In the genomic region with DNA sequence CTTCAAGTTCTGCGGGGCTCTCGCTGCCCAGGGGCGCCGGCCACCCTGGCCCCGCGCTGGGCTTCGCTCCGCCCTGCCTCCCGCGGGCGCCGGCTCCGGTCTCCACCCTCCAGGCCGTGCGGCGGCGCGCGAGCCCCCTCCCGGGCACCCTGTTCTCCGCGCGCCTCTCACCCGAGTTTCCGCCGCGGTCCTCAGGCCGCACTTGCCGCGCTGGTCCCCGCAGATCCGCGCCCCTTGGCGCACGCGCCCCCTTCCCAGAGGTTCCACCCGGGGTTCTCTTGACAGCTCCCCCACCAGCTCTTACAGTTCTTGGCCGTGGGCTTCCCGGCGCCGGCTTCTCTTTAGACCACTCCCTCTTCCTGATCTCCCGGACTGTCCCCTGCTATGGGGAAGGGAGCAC, we compare ENCODE assay signal across 8 mouse cellular contexts. TPM values are rescaled to one million over a fixed set of nuclear protein-coding genes. Genes with fewer than 3 reads are reported as not detected.
DNase-seq lines count a peak whose midpoint lies in the region; ATAC-seq and TF ChIP-seq lines count a peak whose summit lies in the region.

No protein-coding gene starts in this region.

- H3K79me2 ChIP-seq in myocyte (ENCODE audit: control insufficient read depth, insufficient read depth): peaks cover 49% of the 10 kb centered on the region

- peak overlapping the region; percentile 98 for H3K27ac ChIP-seq in brown adipose tissue, adult 24 weeks (replicated peaks; ENCODE audit: low read depth, low read length)
- peak overlapping the region; percentile 92 for H3K27ac ChIP-seq in kidney, embryonic 15.5 days
- peak overlapping the region; percentile 88 for H3K27ac ChIP-seq in liver, embryonic 13.5 days

- peak overlapping the region; percentile 96 for H3ac ChIP-seq in myocyte (ENCODE audit: control insufficient read depth, insufficient read length)

- no peak for TF ChIP-seq POLR2A in myocyte (IDR thresholded peaks at IDR 0.05; ENCODE audit: insufficient read length, low read depth)

- peaks cover 8% of the 10 kb centered on the region; the same call in 1 of the 2 replicates for H3K9me3 ChIP-seq in erythroblast, embryonic 14.5 days (ENCODE audit: control insufficient read depth, low read length)
- no peaks in the 10 kb centered on the region for H3K9me3 ChIP-seq in kidney, embryonic 15.5 days (replicated peaks)
- H3K9me3 ChIP-seq in liver, embryonic 13.5 days (replicated peaks): 0 out of 2 replicates have a peak, but pooled peaks cover 1% of the 10 kb centered on the region

- H3K4me1 ChIP-seq in erythroblast, embryonic 14.5 days (ENCODE audit: control insufficient read depth): peaks cover 54% of the 10 kb centered on the region
- peaks cover 17% of the 10 kb centered on the region for H3K4me1 ChIP-seq in brown adipose tissue, adult 24 weeks (ENCODE audit: control insufficient read depth, insufficient read depth, insufficient read length, low read length)
- H3K4me1 ChIP-seq in kidney, embryonic 15.5 days: peaks cover 53% of the 10 kb centered on the region
- peaks cover 58% of the 10 kb centered on the region for H3K4me1 ChIP-seq in liver, embryonic 13.5 days (replicated peaks)

- H3K27me3 ChIP-seq in erythroblast, embryonic 14.5 days (ENCODE audit: control insufficient read depth): no peaks in the 10 kb centered on the region
- no peaks in the 10 kb centered on the region for H3K27me3 ChIP-seq in kidney, embryonic 15.5 days
- H3K27me3 ChIP-seq in liver, embryonic 13.5 days: no peaks in the 10 kb centered on the region
- H3K27me3 ChIP-seq in myocyte (ENCODE audit: control insufficient read depth, insufficient read depth, insufficient read length): no peaks in the 10 kb centered on the region

- peak overlapping the region; percentile 82 for H3K4me2 ChIP-seq in kidney, embryonic 15.5 days
- H3K4me2 ChIP-seq in liver, embryonic 13.5 days: peak overlapping the region; percentile 82
- peak overlapping the region; percentile 94 for H3K4me2 ChIP-seq in myocyte (ENCODE audit: low read depth)

- peak overlapping the region; percentile 85 for H3K9ac ChIP-seq in kidney, embryonic 15.5 days
- peak overlapping the region; percentile 96 for H3K9ac ChIP-seq in liver, embryonic 13.5 days

- H3K36me3 ChIP-seq in erythroblast, embryonic 14.5 days (ENCODE audit: control insufficient read depth): peaks cover 40% of the 10 kb centered on the region
- H3K36me3 ChIP-seq in kidney, embryonic 15.5 days: peaks cover 26% of the 10 kb centered on the region
- H3K36me3 ChIP-seq in liver, embryonic 13.5 days: peaks cover 30% of the 10 kb centered on the region
- peaks cover 15% of the 10 kb centered on the region for H3K36me3 ChIP-seq in myocyte (ENCODE audit: control insufficient read depth, insufficient read depth)

- WGBS in kidney, embryonic 15.5 days: under 1% methylated on average over 41 of the region's 42 CpGs
- WGBS in liver, embryonic 13.5 days (ENCODE audit: insufficient replicate concordance): under 1% methylated on average over 42 of the region's 42 CpGs

- no peak; the same call in 1 of the 2 replicates for ATAC-seq in erythroblast, adult 5-6 weeks (replicated peaks; ENCODE audit: low FRiP score, poor library complexity, severe bottlenecking)
- peak; percentile 36 for ATAC-seq in granulocyte monocyte progenitor cell, adult 5-6 weeks (replicated peaks; ENCODE audit: poor library complexity, severe bottlenecking)
- ATAC-seq in kidney, embryonic 15.5 days (replicated peaks; ENCODE audit: low FRiP score): peak; percentile 91
- peak; percentile 84 for ATAC-seq in liver, embryonic 13.5 days (ENCODE audit: low read depth)

- H3K4me3 ChIP-seq in erythroblast, embryonic 14.5 days (replicated peaks): peak overlapping the region; percentile 97
- peak overlapping the region; percentile 87 for H3K4me3 ChIP-seq in brown adipose tissue, adult 24 weeks (ENCODE audit: insufficient read depth, low read depth, low read length)
- H3K4me3 ChIP-seq in kidney, embryonic 15.5 days (replicated peaks): peak overlapping the region; percentile 89
- peak overlapping the region; percentile 86 for H3K4me3 ChIP-seq in liver, embryonic 13.5 days (replicated peaks)
- H3K4me3 ChIP-seq in myocyte: peak overlapping the region; percentile 78

- no peak for DNase-seq in liver, embryonic 13.5 days
- peak; percentile 84 for DNase-seq in thymus, postnatal 14 days

TF ChIP-seq in myocyte, 11 proteins besides CTCF, POLR2A, EP300 and RAD21:
- TF ChIP-seq MYOG (IDR thresholded peaks at IDR 0.05; ENCODE audit: control insufficient read depth in 1 of 3, insufficient read depth in 1 of 3, insufficient read length in 2 of 3, low read depth in 2 of 3) (peak in 1 of 3 experiments; percentile 3), E2F4 (IDR thresholded peaks at IDR 0.05; ENCODE audit: insufficient read depth) (no peak)

RNA-seq across cellular contexts. Expression of gene Lrrc8a, which starts 0.4 kb away (rescaled TPM):
- polyA plus RNA-seq in erythroblast, embryonic 14.5 days (2012): 0.56 TPM in 2 replicates
- total RNA-seq in erythroblast, adult 5-6 weeks (2015; ENCODE audit: low replicate concordance): 7.9 TPM in 2 replicates
- total RNA-seq in erythroblast, adult 5-6 weeks (2017; ENCODE audit: low replicate concordance): 7.1 and 8.3 TPM in 2 replicates
- polyA plus RNA-seq in brown adipose tissue, adult 24 weeks (2012; ENCODE audit: insufficient read depth, insufficient read length, missing spikeins): 11.9 and 14.8 TPM in 2 replicates
- total RNA-seq in granulocyte monocyte progenitor cell, adult 5-6 weeks (2014; fragmentation: Nextera tagmentation): 5.8 and 6.6 TPM in 2 replicates
- total RNA-seq in granulocyte monocyte progenitor cell, adult 5-6 weeks (2017): 5.3 and 8.7 TPM in 2 replicates
- polyA plus RNA-seq in kidney, embryonic 15.5 days (2015; fragmentation: Nextera tagmentation; extraction: Ambion mirVana): 40.1 and 41.7 TPM in 2 replicates
- polyA plus RNA-seq in liver, embryonic 13.5 days (2015; fragmentation: Nextera tagmentation; extraction: Ambion mirVana): 11.9 and 12.5 TPM in 2 replicates
- 22.6 TPM for polyA plus RNA-seq in myocyte (2012; fragmentation: generic; extraction: Trizol)

RNA-seq across cellular contexts. Expression of gene Gm28035, which starts 2.5 kb away (rescaled TPM):
- polyA plus RNA-seq in erythroblast, embryonic 14.5 days (2012): not detected in 2 replicates
- not detected in 2 replicates for total RNA-seq in erythroblast, adult 5-6 weeks (2015; ENCODE audit: low replicate concordance)
- total RNA-seq in erythroblast, adult 5-6 weeks (2017; ENCODE audit: low replicate concordance): not detected in 2 replicates
- not detected in 2 replicates for polyA plus RNA-seq in brown adipose tissue, adult 24 weeks (2012; ENCODE audit: insufficient read depth, insufficient read length, missing spikeins)
- not detected in 2 replicates for total RNA-seq in granulocyte monocyte progenitor cell, adult 5-6 weeks (2014; fragmentation: Nextera tagmentation)
- not detected in 2 replicates for total RNA-seq in granulocyte monocyte progenitor cell, adult 5-6 weeks (2017)
- 0.26 and 0.33 TPM in 2 replicates for polyA plus RNA-seq in kidney, embryonic 15.5 days (2015; fragmentation: Nextera tagmentation; extraction: Ambion mirVana)
- 0.05 and 0.07 TPM in 2 replicates for polyA plus RNA-seq in liver, embryonic 13.5 days (2015; fragmentation: Nextera tagmentation; extraction: Ambion mirVana)
- polyA plus RNA-seq in myocyte (2012; fragmentation: generic; extraction: Trizol): 0.55 TPM

RNA-seq across cellular contexts. Expression of gene Phyhd1, which starts 28.1 kb away (rescaled TPM):
- polyA plus RNA-seq in erythroblast, embryonic 14.5 days (2012): 0.06 and 0.33 TPM in 2 replicates
- total RNA-seq in erythroblast, adult 5-6 weeks (2015; ENCODE audit: low replicate concordance): 2.7 TPM in 1 of 2 replicates, not detected in the other
- 1.3 and 5.6 TPM in 2 replicates for total RNA-seq in erythroblast, adult 5-6 weeks (2017; ENCODE audit: low replicate concordance)
- polyA plus RNA-seq in brown adipose tissue, adult 24 weeks (2012; ENCODE audit: insufficient read depth, insufficient read length, missing spikeins): 16.2 and 19.3 TPM in 2 replicates
- total RNA-seq in granulocyte monocyte progenitor cell, adult 5-6 weeks (2014; fragmentation: Nextera tagmentation): 0.99 and 1.2 TPM in 2 replicates
- total RNA-seq in granulocyte monocyte progenitor cell, adult 5-6 weeks (2017): 0.22 and 1.5 TPM in 2 replicates
- 11.5 and 13.3 TPM in 2 replicates for polyA plus RNA-seq in kidney, embryonic 15.5 days (2015; fragmentation: Nextera tagmentation; extraction: Ambion mirVana)
- polyA plus RNA-seq in liver, embryonic 13.5 days (2015; fragmentation: Nextera tagmentation; extraction: Ambion mirVana): 8.1 and 8.9 TPM in 2 replicates
- 14.7 TPM for polyA plus RNA-seq in myocyte (2012; fragmentation: generic; extraction: Trizol)

RNA-seq across cellular contexts. Expression of gene Kyat1, which starts 32.2 kb away (rescaled TPM):
- polyA plus RNA-seq in erythroblast, embryonic 14.5 days (2012): 0.34 and 0.45 TPM in 2 replicates
- 0.42 and 2.9 TPM in 2 replicates for total RNA-seq in erythroblast, adult 5-6 weeks (2015; ENCODE audit: low replicate concordance)
- 0.84 and 1.8 TPM in 2 replicates for total RNA-seq in erythroblast, adult 5-6 weeks (2017; ENCODE audit: low replicate concordance)
- polyA plus RNA-seq in brown adipose tissue, adult 24 weeks (2012; ENCODE audit: insufficient read depth, insufficient read length, missing spikeins): 17.4 and 19.1 TPM in 2 replicates
- 2.6 and 12.8 TPM in 2 replicates for total RNA-seq in granulocyte monocyte progenitor cell, adult 5-6 weeks (2014; fragmentation: Nextera tagmentation)
- 4.7 and 8.5 TPM in 2 replicates for total RNA-seq in granulocyte monocyte progenitor cell, adult 5-6 weeks (2017)
- polyA plus RNA-seq in kidney, embryonic 15.5 days (2015; fragmentation: Nextera tagmentation; extraction: Ambion mirVana): 9.8 and 10.8 TPM in 2 replicates
- 9.7 and 10.1 TPM in 2 replicates for polyA plus RNA-seq in liver, embryonic 13.5 days (2015; fragmentation: Nextera tagmentation; extraction: Ambion mirVana)
- polyA plus RNA-seq in myocyte (2012; fragmentation: generic; extraction: Trizol): 11.3 TPM

RNA-seq across cellular contexts. Expression of gene Gm28038, which starts 43.0 kb away (rescaled TPM):
- polyA plus RNA-seq in erythroblast, embryonic 14.5 days (2012): not detected in 2 replicates
- not detected in 2 replicates for total RNA-seq in erythroblast, adult 5-6 weeks (2015; ENCODE audit: low replicate concordance)
- total RNA-seq in erythroblast, adult 5-6 weeks (2017; ENCODE audit: low replicate concordance): not detected in 2 replicates
- polyA plus RNA-seq in brown adipose tissue, adult 24 weeks (2012; ENCODE audit: insufficient read depth, insufficient read length, missing spikeins): not detected in 2 replicates
- 3.1 and 19.1 TPM in 2 replicates for total RNA-seq in granulocyte monocyte progenitor cell, adult 5-6 weeks (2014; fragmentation: Nextera tagmentation)
- total RNA-seq in granulocyte monocyte progenitor cell, adult 5-6 weeks (2017): not detected in 2 replicates
- polyA plus RNA-seq in kidney, embryonic 15.5 days (2015; fragmentation: Nextera tagmentation; extraction: Ambion mirVana): not detected in 2 replicates
- polyA plus RNA-seq in liver, embryonic 13.5 days (2015; fragmentation: Nextera tagmentation; extraction: Ambion mirVana): 0.82 TPM in 1 of 2 replicates, not detected in the other
- polyA plus RNA-seq in myocyte (2012; fragmentation: generic; extraction: Trizol): not detected
